Mouse (Mus musculus) brain, embryonic 14.5 days (tissue): Measurements from ENCODE around the gene Eef1akmt2. TPM values are rescaled to one million over a fixed set of nuclear protein-coding genes. Genes with fewer than 3 reads are reported as not detected.

Source experiments
- DNase-seq: peaks from one replicate; pipeline ENCODE4 v3.0.0-alpha.2; 2011; ENCODE audit warnings: low read depth
- CTCF ChIP-seq: fragments of 200-500 bp; IDR thresholded peaks from 2 replicates; pipeline ENCODE4 v1.5.1; 2012; ENCODE audit warnings: inconsistent platforms, mild to moderate bottlenecking, moderate library complexity, borderline replicate concordance; ENCODE audit not compliant: insufficient read depth, insufficient read length; ENCODE audit errors: extremely low read depth
- POLR2A ChIP-seq: fragments of 200-500 bp; IDR thresholded peaks from 2 replicates; pipeline ENCODE4 v1.6.1; 2012; ENCODE audit warnings: mild to moderate bottlenecking, inconsistent platforms, borderline replicate concordance; ENCODE audit not compliant: poor library complexity, insufficient read depth, insufficient read length, severe bottlenecking; ENCODE audit errors: extremely low read depth
- polyA plus RNA-seq: library from polyadenylated mRNA; depleted of rRNA; stranded (reverse); fragments of >200 nt; gene quantifications from 2 replicates; pipeline ENCODE4 v1.2.3, GENCODE M21; 2012

Gene Eef1akmt2
- polyA plus RNA-seq, 1 experiment: 54.4 TPM

GRCm38 (mm10) chr7:132859042-132859958 lies 6.8 kb upstream of the Eef1akmt2 start, which contains the start of gene Abraxas2:
Gene Abraxas2 (plus strand): TSS chr7:132859225.
- DNase-seq: peak; percentile 96
- TF ChIP-seq POLR2A: peak; percentile 28; the same call in 1 of the 2 replicates
- no peak for TF ChIP-seq CTCF

- no peak for DNase-seq
Observed at GRCm38 (mm10) chr7:132858043-132858608, 5.7 kb upstream of the Eef1akmt2 start.

GRCm38 (mm10) chr7:132856083-132856482 lies 3.6 kb upstream of the Eef1akmt2 start:
- no peak for TF ChIP-seq CTCF
- TF ChIP-seq POLR2A: no peak

More at GRCm38 (mm10) chr7:132858043-132858608, 5.7 kb upstream of the Eef1akmt2 start:
- TF ChIP-seq POLR2A: no peak
- TF ChIP-seq CTCF: no peak

GRCm38 (mm10) chr7:132853946-132854345 lies 1.5 kb upstream of the Eef1akmt2 start:
- TF ChIP-seq CTCF (no peak), POLR2A (no peak)
- DNase-seq: peak; percentile 47

More at GRCm38 (mm10) chr7:132856083-132856482, 3.6 kb upstream of the Eef1akmt2 start:
- DNase-seq: no peak

GRCm38 (mm10) chr7:132853361-132853760 lies 888 bp upstream of the Eef1akmt2 start:
- TF ChIP-seq POLR2A (no peak), CTCF (no peak)
- DNase-seq: peak; percentile 3

GRCm38 (mm10) chr7:132843152-132843551 lies 9.3 kb downstream of the Eef1akmt2 start:
- DNase-seq: no peak
- TF ChIP-seq POLR2A (no peak), CTCF (no peak)

- TF ChIP-seq CTCF (no peak), POLR2A (no peak)
- DNase-seq: no peak
Observed at GRCm38 (mm10) chr7:132842455-132842854, 10.0 kb downstream of the Eef1akmt2 start.

GRCm38 (mm10) chr7:132841287-132841686 lies 11.2 kb downstream of the Eef1akmt2 start:
- no peak for TF ChIP-seq POLR2A
- TF ChIP-seq CTCF: no peak
- no peak for DNase-seq

- no peak for TF ChIP-seq POLR2A
- no peak for TF ChIP-seq CTCF
- DNase-seq: no peak
Observed at GRCm38 (mm10) chr7:132830955-132831354, 21.5 kb downstream of the Eef1akmt2 start.

GRCm38 (mm10) chr7:132824346-132825022 lies 28.0 kb downstream of the Eef1akmt2 start:
- peak; percentile 25 for DNase-seq
- no peak for TF ChIP-seq POLR2A

GRCm38 (mm10) chr7:132823832-132824231 lies 28.6 kb downstream of the Eef1akmt2 start:
- no peak for TF ChIP-seq POLR2A
- no peak for TF ChIP-seq CTCF

More at GRCm38 (mm10) chr7:132823832-132824231, 28.6 kb downstream of the Eef1akmt2 start:
- DNase-seq: peak; percentile 61
